Mouse (Mus musculus) brain, embryonic 14.5 days (tissue): ENCODE data around the gene Krtap4-7. TPM values are rescaled to one million over a fixed set of nuclear protein-coding genes. Genes with fewer than 3 reads are reported as not detected.
A peak's percentile ranks its signal among the peaks of the same experiment; 100 is the strongest.
"Not testable (repeated sequence)": the region's sequence is repeated elsewhere in the genome, so short reads cannot be mapped to it uniquely, and the experiment has no call there.

Source experiments
- DNase-seq: peaks from one replicate; pipeline ENCODE4 v3.0.0-alpha.2; 2011; ENCODE audit warnings: low read depth
- CTCF ChIP-seq: fragments of 200-500 bp; IDR thresholded peaks from 2 replicates; pipeline ENCODE4 v1.5.1; 2012; ENCODE audit warnings: inconsistent platforms, mild to moderate bottlenecking, moderate library complexity, borderline replicate concordance; ENCODE audit not compliant: insufficient read depth, insufficient read length; ENCODE audit errors: extremely low read depth
- POLR2A ChIP-seq: fragments of 200-500 bp; IDR thresholded peaks from 2 replicates; pipeline ENCODE4 v1.6.1; 2012; ENCODE audit warnings: mild to moderate bottlenecking, inconsistent platforms, borderline replicate concordance; ENCODE audit not compliant: poor library complexity, insufficient read depth, insufficient read length, severe bottlenecking; ENCODE audit errors: extremely low read depth
- polyA plus RNA-seq: library from polyadenylated mRNA; depleted of rRNA; stranded (reverse); fragments of >200 nt; gene quantifications from 2 replicates; pipeline ENCODE4 v1.2.3, GENCODE M21; 2012; rRNA removed

The Krtap4-7 gene
- not detected in 2 replicates for polyA plus RNA-seq

- DNase-seq: not testable (repeated sequence)
These were observed at the start of gene Krtap4-7 for GRCm38 (mm10) chr11:99643635-99644139. Gene Krtap4-7, minus strand, starts transcription at chr11:99644089.

DNA sequence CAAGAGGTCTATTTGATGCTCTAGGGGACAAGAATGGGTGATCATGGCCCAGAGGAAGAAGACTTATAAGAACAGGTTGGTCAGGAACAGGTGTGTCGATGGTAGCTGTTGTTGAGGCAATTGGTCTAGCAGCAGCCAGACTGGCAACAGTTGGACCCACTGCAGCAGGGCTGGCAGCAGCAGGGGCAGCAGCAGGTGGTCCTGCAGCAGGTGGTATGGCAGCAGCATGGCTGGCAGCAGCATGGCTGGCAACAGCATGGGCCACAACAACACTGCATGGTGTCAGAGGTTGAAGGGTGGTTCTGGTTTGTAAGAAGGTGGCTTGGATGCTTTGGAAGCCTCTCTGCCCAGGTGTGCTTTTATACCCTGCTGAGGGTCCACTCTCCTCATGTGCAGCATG is 46.6 kb upstream of the Krtap4-7 start, which contains the start of gene Gm14190:
Gene Gm14190, minus strand, starts transcription at position 278 of the 400 bp plus-strand sequence.
- no peak for DNase-seq
- no peak for TF ChIP-seq POLR2A
- no peak for TF ChIP-seq CTCF

- DNase-seq: not testable (repeated sequence)
These were observed 41.3 kb upstream of the Krtap4-7 start for GRCm38 (mm10) chr11:99685235-99685634.

GRCm38 (mm10) chr11:99683481-99683880 is 39.6 kb upstream of the Krtap4-7 start:
- DNase-seq: no peak
- TF ChIP-seq POLR2A: no peak
- TF ChIP-seq CTCF: no peak

- TF ChIP-seq POLR2A (no peak), CTCF (no peak)
- DNase-seq: no peak
These were observed 22.0 kb upstream of the Krtap4-7 start, which contains the start of gene Krtap4-6 for GRCm38 (mm10) chr11:99665860-99666259. Gene Krtap4-6, minus strand, starts transcription at chr11:99665960.

GRCm38 (mm10) chr11:99662802-99663201 is 18.9 kb upstream of the Krtap4-7 start:
- no peak for DNase-seq
- TF ChIP-seq POLR2A (no peak), CTCF (no peak)

GRCm38 (mm10) chr11:99659256-99659655 is 15.4 kb upstream of the Krtap4-7 start:
- no peak for TF ChIP-seq POLR2A
- TF ChIP-seq CTCF: no peak
- no peak for DNase-seq

GRCm38 (mm10) chr11:99658467-99659010 is 14.7 kb upstream of the Krtap4-7 start, which contains the start of gene Gm11563:
Gene Gm11563, minus strand, starts transcription at chr11:99658960.
- not testable (repeated sequence) for DNase-seq

- no peak for DNase-seq
- no peak for TF ChIP-seq POLR2A
- no peak for TF ChIP-seq CTCF
These were observed 13.2 kb upstream of the Krtap4-7 start for GRCm38 (mm10) chr11:99657051-99657450.

- no peak for TF ChIP-seq POLR2A
- no peak for TF ChIP-seq CTCF
These were observed 6.2 kb upstream of the Krtap4-7 start, which contains the start of gene Gm11555 for GRCm38 (mm10) chr11:99650136-99650535. Gene Gm11555, minus strand, starts transcription at chr11:99650236.

GRCm38 (mm10) chr11:99646444-99646843 is 2.6 kb upstream of the Krtap4-7 start:
- TF ChIP-seq POLR2A (no peak), CTCF (no peak)
- DNase-seq: no peak

More at GRCm38 (mm10) chr11:99650136-99650535, 6.2 kb upstream of the Krtap4-7 start, which contains the start of gene Gm11555:
- DNase-seq: no peak

DNA sequence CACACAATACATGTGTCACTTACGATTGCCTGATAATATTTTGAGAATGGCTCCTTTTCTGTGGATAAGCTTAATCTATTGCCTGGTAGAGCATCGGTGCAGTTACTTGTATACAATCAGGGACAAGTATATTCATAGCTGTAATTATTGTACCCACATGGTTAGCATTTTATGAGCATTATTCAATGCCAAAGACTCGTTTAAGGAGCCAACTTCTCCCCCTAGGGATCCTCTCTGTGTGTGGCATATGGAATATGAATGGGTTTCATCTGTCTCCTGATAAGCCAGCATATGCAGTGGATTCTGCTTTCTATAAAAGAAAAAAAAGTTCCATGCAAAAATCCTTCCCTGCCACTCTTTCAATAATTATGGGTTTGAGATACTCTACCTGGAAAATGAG is 462 bp upstream of the Krtap4-7 start:
- peak; percentile 56 for DNase-seq
- TF ChIP-seq POLR2A (no peak), CTCF (no peak)

DNA sequence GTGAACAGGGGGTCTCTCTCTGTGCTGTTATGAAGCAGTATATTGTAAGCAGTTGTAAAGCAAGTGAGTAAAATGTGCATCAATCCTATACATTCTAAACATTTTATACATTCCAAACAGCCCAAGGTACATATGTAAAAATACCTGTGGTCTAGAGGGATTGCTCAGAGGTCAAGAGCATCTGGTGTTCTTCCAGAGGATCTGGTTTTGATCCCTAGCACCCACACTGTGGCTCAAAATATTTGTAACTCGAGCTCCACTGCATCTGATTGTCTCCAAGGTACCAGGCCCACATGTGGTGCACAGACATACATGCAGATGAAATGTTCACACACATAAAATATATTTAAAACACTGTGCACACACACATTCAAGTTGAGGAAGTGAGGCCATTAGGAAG is 3.0 kb downstream of the Krtap4-7 start:
- no peak for DNase-seq

More for the DNA sequence above, 3.0 kb downstream of the Krtap4-7 start:
- TF ChIP-seq POLR2A (no peak), CTCF (no peak)
